Mouse (Mus musculus) embryonic facial prominence, embryonic 14.5 days (tissue): ENCODE measurements around the gene Trim41. TPM values are rescaled to one million over a fixed set of nuclear protein-coding genes. Genes with fewer than 3 reads are reported as not detected.
A peak's percentile ranks its signal among the peaks of the same experiment; 100 is the strongest.

ENCODE experiments used
- ATAC-seq: fragments of 200-750 bp; cut with Nextera tagmentation; 2 replicates; pipeline ENCODE4 v1.8.0; 2017; ENCODE audit warnings: low read depth, moderate number of reproducible peaks, moderate TSS enrichment
- DNase-seq: peaks from one replicate; pipeline ENCODE4 v3.0.0-alpha.2; 2015; ENCODE audit warnings: low spot score
- H3K27ac ChIP-seq: fragments of 300-500 bp; sonication (generic); replicated peaks from 2 replicates; pipeline ENCODE4 v1.5.1; 2014; ENCODE audit warnings: low read depth, mild to moderate bottlenecking, low read length, moderate library complexity
- H3K27me3 ChIP-seq: fragments of 300-500 bp; sonication (generic); replicated peaks from 2 replicates; pipeline ENCODE4 v1.6.1; 2014; ENCODE audit warnings: low read length; ENCODE audit not compliant: control insufficient read depth, insufficient read depth
- H3K36me3 ChIP-seq: fragments of 300-500 bp; sonication (generic); 2 replicates; pipeline ENCODE4 v1.6.1; 2014; ENCODE audit warnings: low read length, mixed read lengths; ENCODE audit not compliant: control insufficient read depth, insufficient read depth
- H3K4me1 ChIP-seq: fragments of 300-500 bp; sonication (generic); 2 replicates; pipeline ENCODE4 v1.6.1; 2014; ENCODE audit warnings: antibody characterized with exemption, low read length; ENCODE audit not compliant: control insufficient read depth, insufficient read depth
- H3K4me2 ChIP-seq: fragments of 300-500 bp; sonication (generic); 2 replicates; pipeline ENCODE4 v1.6.1; 2014; ENCODE audit warnings: low read depth, mild to moderate bottlenecking, low read length, moderate library complexity, mixed read lengths
- H3K4me3 ChIP-seq: fragments of 300-500 bp; sonication (generic); 2 replicates; pipeline ENCODE4 v1.5.1; 2014; ENCODE audit warnings: low read depth, mild to moderate bottlenecking, low read length
- H3K9ac ChIP-seq: fragments of 300-500 bp; sonication (generic); 2 replicates; pipeline ENCODE4 v1.6.1; 2014; ENCODE audit warnings: low read depth, mild to moderate bottlenecking, low read length, moderate library complexity, mixed read lengths
- H3K9me3 ChIP-seq: fragments of 300-500 bp; sonication (generic); 2 replicates; pipeline ENCODE4 v1.6.1; 2016; ENCODE audit warnings: low read length; ENCODE audit not compliant: control insufficient read depth
- WGBS: fragments of 180-500 bp; shearing (Covaris S2); extraction: QIAGEN DNeasy Blood & Tissue Kit; methylation state at CpG from one replicate; pipeline ENCODE4 v1.1.7; 2014; 5-methylcytosine and 5-hydroxymethylcytosine counted together
- polyA plus RNA-seq: library from polyadenylated mRNA; unstranded; fragments of >200 nt; fragmentation: Nextera tagmentation; extraction: Ambion mirVana; gene quantifications from 2 replicates; pipeline ENCODE4 v1.2.1, GENCODE M21; 2014

Gene Trim41
- polyA plus RNA-seq, 1 experiment from 2014 or later, result 5.2 TPM

- Histone ChIP-seq H3K9me3 (no peaks in the 10 kb centered on the region), H3K27ac (no peak overlapping the region), H3K4me2 (no peak overlapping the region), H3K4me1 (peaks cover 8% of the 10 kb centered on the region), H3K27me3 (no peaks in the 10 kb centered on the region), H3K4me3 (no peak overlapping the region), H3K36me3 (no peaks in the 10 kb centered on the region), H3K9ac (no peak overlapping the region)
- DNase-seq, result no peak
- no peak for ATAC-seq
Observed at GRCm38 (mm10) chr11:48840805-48841204, 23.7 kb upstream of the Trim41 start.

- no peak overlapping the region for H3K27ac ChIP-seq
- H3K4me3 ChIP-seq, result peak overlapping the region; percentile 78
- no peaks in the 10 kb centered on the region for H3K9me3 ChIP-seq
- ATAC-seq (no peak), DNase-seq (no peak)
- H3K4me2 ChIP-seq, result peak overlapping the region; percentile 79
- 60% methylated on average over 10 of the region's 10 CpGs for WGBS
- peaks cover 8% of the 10 kb centered on the region for H3K4me1 ChIP-seq
- no peaks in the 10 kb centered on the region for H3K27me3 ChIP-seq
- no peaks in the 10 kb centered on the region for H3K36me3 ChIP-seq
- no peak overlapping the region for H3K9ac ChIP-seq
Observed at GRCm38 (mm10) chr11:48838879-48839680, 21.9 kb upstream of the Trim41 start.

DNA sequence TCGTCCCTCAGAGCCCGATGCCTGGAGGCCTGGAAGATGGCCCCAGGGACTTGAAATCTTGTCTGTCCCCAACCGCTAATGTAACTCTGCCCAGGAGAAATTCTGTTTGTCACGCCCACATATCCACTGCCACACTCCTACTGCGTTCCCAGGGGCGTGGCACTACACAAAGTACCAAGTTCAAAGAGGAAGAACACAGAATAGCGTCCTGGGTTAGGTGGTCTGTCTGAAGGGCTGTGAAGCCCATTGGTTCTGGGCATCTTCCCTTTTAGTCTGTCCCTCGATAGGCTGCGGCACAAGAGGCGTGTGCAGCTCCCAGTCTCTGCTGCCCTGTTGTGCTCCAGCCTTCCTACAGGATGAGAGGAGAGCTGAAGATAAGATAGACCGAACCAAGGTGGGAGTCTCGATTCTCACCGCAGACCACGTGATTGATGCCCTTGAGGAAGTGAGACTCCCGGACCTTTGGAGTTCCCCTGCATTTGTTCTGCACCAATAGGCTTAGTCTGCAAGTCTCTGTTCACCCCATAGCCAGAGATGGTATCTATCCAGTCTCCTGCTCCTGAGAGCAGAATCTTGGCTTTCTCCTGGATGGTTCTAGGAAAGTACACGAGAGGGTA lies 21.1 kb upstream of the Trim41 start:
- ATAC-seq (no peak), DNase-seq (peak; percentile 49)
- H3K27ac ChIP-seq, result peak overlapping the region; percentile 33; the same call in 1 of the 2 replicates
- H3K27me3 ChIP-seq, result no peaks in the 10 kb centered on the region
- peak overlapping the region; percentile 79 for H3K4me2 ChIP-seq
- WGBS, result 2% methylated on average over 16 of the region's 16 CpGs
- H3K9me3 ChIP-seq, result no peaks in the 10 kb centered on the region
- H3K4me3 ChIP-seq, result peak overlapping the region; percentile 78
- H3K36me3 ChIP-seq, result no peaks in the 10 kb centered on the region
- H3K4me1 ChIP-seq, result peaks cover 8% of the 10 kb centered on the region
- peak overlapping the region; percentile 72 for H3K9ac ChIP-seq

- Histone ChIP-seq H3K4me3 (peak overlapping the region; percentile 78), H3K9ac (peak overlapping the region; percentile 72), H3K9me3 (no peaks in the 10 kb centered on the region), H3K36me3 (no peaks in the 10 kb centered on the region), H3K4me2 (peak overlapping the region; percentile 79), H3K27ac (peak overlapping the region; percentile 33; the same call in 1 of the 2 replicates), H3K4me1 (peaks cover 8% of the 10 kb centered on the region), H3K27me3 (no peaks in the 10 kb centered on the region)
- DNase-seq (peak; percentile 68), ATAC-seq (peak; percentile 7; the same call in 1 of the 2 replicates)
- 0% methylated on average over 27 of the region's 77 CpGs for WGBS
Observed at GRCm38 (mm10) chr11:48837310-48838180, 20.4 kb upstream of the Trim41 start.

DNA sequence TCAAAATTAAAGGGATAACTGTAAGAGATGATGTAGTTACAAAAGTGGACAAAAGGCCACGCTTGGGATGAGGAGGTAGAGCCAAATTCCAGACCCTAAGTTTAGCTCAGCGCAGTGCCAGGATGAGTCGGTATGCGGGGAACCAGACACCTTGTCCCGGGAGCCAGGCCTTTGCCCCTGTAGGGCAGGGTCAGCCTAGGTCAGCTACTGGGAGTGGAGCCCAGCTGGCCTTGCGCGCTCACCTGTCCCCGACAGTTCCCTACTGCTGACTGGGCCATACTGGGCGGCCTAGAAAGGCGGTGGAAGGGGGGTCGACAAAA lies 19.8 kb upstream of the Trim41 start:
- ATAC-seq (no peak), DNase-seq (no peak)
- Histone ChIP-seq H3K4me1 (peaks cover 8% of the 10 kb centered on the region), H3K4me2 (peak overlapping the region; percentile 79), H3K27ac (no peak overlapping the region), H3K4me3 (peak overlapping the region; percentile 78), H3K36me3 (no peaks in the 10 kb centered on the region), H3K9ac (peak overlapping the region; percentile 72), H3K27me3 (no peaks in the 10 kb centered on the region), H3K9me3 (no peaks in the 10 kb centered on the region)
- WGBS, result 10% methylated on average over 11 of the region's 11 CpGs

DNA sequence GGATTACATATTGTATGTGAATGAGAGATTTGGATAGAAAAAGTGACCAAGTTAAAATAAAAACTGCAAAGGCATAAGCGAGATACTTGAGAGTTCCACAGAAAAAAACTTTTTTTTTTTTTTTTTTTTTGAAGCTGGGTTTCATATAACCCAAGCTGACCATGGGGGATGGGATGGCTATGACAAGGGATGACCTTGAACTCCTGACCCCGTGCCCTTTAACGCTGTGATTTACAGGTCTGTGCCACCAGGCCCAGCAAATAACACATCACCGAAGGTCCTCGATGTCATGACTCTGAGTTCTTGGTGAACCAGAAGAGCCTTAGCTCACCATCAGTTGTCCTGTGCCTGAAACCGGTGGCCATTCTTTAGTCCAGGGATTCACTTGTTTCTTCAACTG lies 18.8 kb upstream of the Trim41 start:
- Histone ChIP-seq H3K4me2 (no peak overlapping the region), H3K36me3 (no peaks in the 10 kb centered on the region), H3K27me3 (no peaks in the 10 kb centered on the region), H3K9ac (no peak overlapping the region), H3K27ac (no peak overlapping the region), H3K4me1 (peaks cover 8% of the 10 kb centered on the region), H3K9me3 (no peaks in the 10 kb centered on the region), H3K4me3 (no peak overlapping the region)
- WGBS, result 72% methylated on average over 6 of the region's 6 CpGs
- no peak for DNase-seq
- no peak for ATAC-seq

DNA sequence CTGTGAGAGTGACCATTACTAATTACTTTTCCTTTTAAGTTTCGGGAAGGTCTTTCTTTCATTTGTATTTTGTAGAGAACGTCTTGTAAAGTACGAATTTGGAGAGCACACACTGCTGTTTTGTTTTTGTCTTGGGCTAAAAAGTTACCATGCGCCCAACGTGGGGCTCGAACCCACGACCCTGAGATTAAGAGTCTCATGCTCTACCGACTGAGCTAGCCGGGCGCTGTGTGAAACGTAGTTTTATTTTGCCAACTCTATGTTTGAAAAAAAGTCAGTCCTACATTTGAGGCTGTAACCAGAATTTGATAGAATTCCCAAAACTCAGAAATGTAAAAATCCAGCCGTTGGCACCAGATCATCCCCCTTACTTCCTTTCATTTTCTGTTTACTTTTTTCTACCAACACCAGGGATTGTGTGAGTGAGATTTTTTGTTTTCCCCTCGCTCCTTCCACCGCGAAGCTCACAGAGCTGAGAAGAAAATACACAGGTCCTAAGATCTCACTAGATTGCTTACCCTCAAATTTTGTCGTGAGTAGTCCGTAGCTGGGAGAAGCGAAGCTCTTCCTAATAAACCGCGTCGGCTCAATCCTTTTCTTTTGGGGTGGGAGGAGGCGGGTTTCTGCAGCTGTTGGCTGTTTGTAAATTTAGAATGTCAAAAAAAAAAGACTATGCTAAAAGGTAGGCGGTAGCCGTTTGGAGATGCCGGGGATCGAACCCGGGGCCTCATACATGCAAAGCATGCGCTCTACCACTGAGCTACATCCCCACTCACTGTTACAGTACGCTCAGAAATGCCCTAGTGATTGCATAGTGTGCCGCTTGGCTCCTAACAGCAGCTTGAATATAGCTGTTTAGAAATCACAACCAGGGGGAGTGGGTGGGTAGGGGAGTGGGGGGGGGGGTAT lies 16.8 kb upstream of the Trim41 start:
- H3K4me2 ChIP-seq, result peak overlapping the region; percentile 71
- under 1% methylated on average over 30 of the region's 30 CpGs for WGBS
- peak overlapping the region; percentile 72 for H3K4me3 ChIP-seq
- H3K9ac ChIP-seq, result peak overlapping the region; percentile 69
- ATAC-seq (peak; percentile 92), DNase-seq (peak; percentile 93)
- peak overlapping the region; percentile 69 for H3K27ac ChIP-seq
- peaks cover 8% of the 10 kb centered on the region for H3K4me1 ChIP-seq
- no peaks in the 10 kb centered on the region for H3K27me3 ChIP-seq
- no peaks in the 10 kb centered on the region for H3K36me3 ChIP-seq
- no peaks in the 10 kb centered on the region for H3K9me3 ChIP-seq
